Mouse (Mus musculus): ENCODE results near the gene Frmd4a. TPM values are rescaled to one million over a fixed set of nuclear protein-coding genes. Genes with fewer than 3 reads are reported as not detected.
"Not testable (repeated sequence)": the region's sequence is repeated elsewhere in the genome, so short reads cannot be mapped to it uniquely, and the experiment has no call there.

Frmd4a gene
- polyA plus RNA-seq, 1 experiment from 2014 or later = 72.7 TPM

DNA sequence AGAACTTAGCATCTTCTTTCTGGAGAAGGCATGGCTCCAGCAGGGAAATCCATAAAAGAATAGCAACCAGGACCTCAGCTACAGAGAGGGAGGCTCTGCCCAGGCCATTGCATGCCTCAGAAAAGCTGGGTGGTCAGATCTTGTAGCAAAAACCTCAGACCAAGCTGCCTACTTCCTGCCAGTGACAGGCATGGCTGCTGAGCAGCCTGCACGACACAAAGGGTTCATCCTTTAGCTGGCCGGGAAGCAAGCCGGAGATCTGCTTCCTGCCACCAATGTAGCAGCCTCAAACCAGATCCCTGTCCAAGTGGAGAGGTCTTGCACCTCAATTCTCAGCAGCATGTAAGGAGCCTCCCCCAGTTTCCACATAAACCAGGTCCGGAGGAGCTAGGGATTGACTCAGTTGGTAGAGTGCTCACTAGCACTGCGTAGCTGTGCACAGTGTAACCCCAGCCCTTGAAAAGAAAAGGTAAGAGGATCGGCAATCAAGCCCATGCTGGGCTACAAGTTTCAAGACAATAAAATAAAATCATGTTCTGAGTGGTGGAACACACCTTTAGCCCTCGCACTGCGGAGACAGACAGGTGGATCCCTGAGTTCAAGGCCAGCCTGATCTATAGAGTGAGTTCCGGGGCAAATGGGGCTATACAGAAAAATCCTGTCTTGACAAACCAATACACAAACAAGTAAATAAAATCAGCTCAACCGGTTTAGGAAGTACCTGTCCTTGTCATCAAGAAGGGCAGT lies 532.7 kb downstream of the Frmd4a start:
- no peaks in the 10 kb centered on the region for H3K9me3 ChIP-seq
- peaks cover 11% of the 10 kb centered on the region for H3K4me1 ChIP-seq
- no peak overlapping the region for H3K4me2 ChIP-seq (replicated peaks)
- no peak overlapping the region for H3K27ac ChIP-seq (replicated peaks)
- H3K4me3 ChIP-seq = no peak overlapping the region
- no peak overlapping the region for H3K9ac ChIP-seq (replicated peaks)
- 92% methylated on average over 10 of the region's 10 CpGs for WGBS
- H3K36me3 ChIP-seq = peaks cover 17% of the 10 kb centered on the region
- no peaks in the 10 kb centered on the region for H3K27me3 ChIP-seq
- no peak for ATAC-seq (replicated peaks)

DNA sequence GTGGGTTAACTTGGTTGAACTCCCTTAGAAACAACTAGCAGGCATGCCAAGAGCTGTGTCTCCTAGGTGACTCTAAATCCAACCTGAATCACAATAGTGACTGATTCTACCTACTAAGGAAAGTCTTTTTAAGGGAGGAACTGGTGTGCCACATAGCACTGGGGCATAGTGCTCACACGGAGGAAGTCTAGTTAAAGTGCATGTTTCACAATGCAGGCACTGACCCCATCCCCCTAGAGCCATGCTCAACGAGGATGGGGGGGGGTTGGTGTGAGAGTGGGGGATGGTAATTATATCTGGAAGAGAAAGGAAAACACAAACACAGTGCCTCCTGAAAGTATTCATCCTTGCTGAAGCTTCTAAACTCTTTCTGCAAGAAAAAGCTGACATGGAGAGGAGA lies 533.9 kb downstream of the Frmd4a start:
- Histone ChIP-seq H3K4me2 (replicated peaks) (no peak overlapping the region), H3K9ac (replicated peaks) (no peak overlapping the region), H3K4me1 (peaks cover 23% of the 10 kb centered on the region), H3K27ac (replicated peaks) (no peak overlapping the region), H3K4me3 (no peak overlapping the region), H3K27me3 (no peaks in the 10 kb centered on the region), H3K36me3 (peaks cover 17% of the 10 kb centered on the region), H3K9me3 (no peaks in the 10 kb centered on the region)
- ATAC-seq (replicated peaks) = no peak
- WGBS = 26% methylated on average over 2 of the region's 2 CpGs

DNA sequence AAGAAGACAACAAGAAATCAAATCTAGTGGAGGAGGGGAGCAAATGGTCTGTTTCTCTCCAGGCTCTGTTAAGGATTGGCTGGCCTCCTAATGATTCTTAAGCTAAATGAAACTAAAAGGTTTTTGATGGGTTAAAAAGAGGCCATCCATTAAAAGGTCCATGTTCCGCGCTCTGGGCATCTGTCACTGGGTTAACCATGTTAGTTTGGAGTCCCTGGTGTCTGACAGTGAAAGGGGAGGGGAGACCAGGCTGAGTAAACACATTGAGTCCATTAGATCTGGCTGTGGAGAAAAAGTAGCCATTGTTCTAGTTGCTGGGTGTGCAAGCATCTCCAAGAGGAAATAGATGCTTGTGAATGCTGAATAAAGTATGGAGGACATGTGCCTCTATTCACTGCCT lies 534.3 kb downstream of the Frmd4a start:
- Histone ChIP-seq H3K4me3 (no peak overlapping the region), H3K27me3 (no peaks in the 10 kb centered on the region), H3K27ac (replicated peaks) (no peak overlapping the region), H3K4me1 (peaks cover 26% of the 10 kb centered on the region), H3K36me3 (peaks cover 17% of the 10 kb centered on the region), H3K9ac (replicated peaks) (no peak overlapping the region), H3K9me3 (no peaks in the 10 kb centered on the region), H3K4me2 (replicated peaks) (no peak overlapping the region)
- no peak for ATAC-seq (replicated peaks)
- WGBS = 71% methylated on average over 2 of the region's 2 CpGs

DNA sequence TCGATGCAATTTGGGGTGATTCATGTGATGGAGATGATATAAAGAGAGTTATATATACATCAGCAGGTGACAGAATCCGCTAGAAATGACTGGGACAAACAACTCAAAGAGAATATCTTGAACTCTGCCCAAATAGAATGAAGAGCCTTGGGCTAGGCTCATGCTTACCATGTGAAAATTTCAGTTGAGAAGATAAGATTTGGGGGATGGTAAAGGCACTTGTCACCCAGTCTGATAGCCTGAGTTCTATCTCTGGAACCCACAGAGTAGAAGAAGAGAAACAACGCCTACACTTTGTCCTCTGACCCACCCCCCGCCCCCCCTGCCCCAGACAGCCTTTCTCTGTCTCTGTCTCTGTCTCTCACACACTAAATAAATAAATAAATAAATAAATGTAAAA lies 535.0 kb downstream of the Frmd4a start:
- H3K27ac ChIP-seq (replicated peaks) = no peak overlapping the region
- ATAC-seq (replicated peaks) = no peak
- H3K4me2 ChIP-seq (replicated peaks) = no peak overlapping the region
- H3K4me1 ChIP-seq = peaks cover 29% of the 10 kb centered on the region
- no peaks in the 10 kb centered on the region for H3K27me3 ChIP-seq
- H3K4me3 ChIP-seq = no peak overlapping the region
- peaks cover 17% of the 10 kb centered on the region for H3K36me3 ChIP-seq
- H3K9me3 ChIP-seq = no peaks in the 10 kb centered on the region
- no peak overlapping the region for H3K9ac ChIP-seq (replicated peaks)
- 94% methylated on average over 4 of the region's 4 CpGs for whole genome bisulfite sequencing

DNA sequence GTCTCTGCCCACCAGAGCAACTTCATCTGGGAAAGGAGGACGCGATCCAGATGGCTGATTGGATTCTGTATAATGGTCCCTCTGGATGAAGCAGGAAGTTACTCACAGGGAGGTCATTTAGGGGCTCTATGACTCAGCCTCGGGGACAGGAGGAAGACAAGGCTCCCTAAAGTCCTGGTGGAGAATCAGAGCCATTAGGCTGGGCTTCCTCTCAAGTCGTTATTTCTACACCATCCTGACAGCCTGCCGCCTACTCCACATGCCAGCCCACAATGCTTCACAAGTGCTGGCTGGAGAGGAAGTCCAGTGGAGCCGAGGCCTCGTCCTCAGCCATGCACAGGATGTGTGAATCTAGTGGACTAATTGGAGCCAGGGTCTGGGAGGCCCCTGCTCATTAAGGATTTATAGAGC lies 537.7 kb downstream of the Frmd4a start:
- Histone ChIP-seq H3K27ac (replicated peaks) (peak overlapping the region; percentile 93; the same call in 1 of the 2 replicates), H3K4me2 (replicated peaks) (no peak overlapping the region)
- 24% methylated on average over 7 of the region's 7 CpGs for WGBS

DNA sequence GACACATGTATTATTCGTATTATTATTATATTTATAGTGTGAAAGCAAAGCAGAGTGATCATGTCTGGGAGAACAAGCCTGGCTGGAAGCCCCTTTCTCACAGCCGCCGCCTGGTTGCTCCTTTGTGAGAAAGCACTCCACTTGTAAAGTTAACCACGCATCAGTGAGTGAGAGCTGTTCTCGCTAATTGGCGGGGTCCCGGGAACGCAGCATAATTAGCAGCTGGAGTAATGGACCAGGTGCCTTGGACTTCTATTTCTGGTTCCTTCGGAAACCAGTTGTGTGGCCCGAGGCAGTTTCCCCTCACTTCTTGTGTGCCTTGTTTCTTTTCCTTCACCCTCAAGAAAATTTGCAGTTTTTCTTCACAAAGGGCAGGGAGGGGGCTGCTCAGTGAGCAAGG lies 538.7 kb downstream of the Frmd4a start:
- H3K27ac ChIP-seq (replicated peaks) = peak overlapping the region; percentile 93

More for the DNA sequence above, 537.7 kb downstream of the Frmd4a start:
- no peaks in the 10 kb centered on the region for H3K27me3 ChIP-seq
- no peaks in the 10 kb centered on the region for H3K9me3 ChIP-seq
- no peak for ATAC-seq (replicated peaks)
- no peak overlapping the region for H3K4me3 ChIP-seq
- no peak overlapping the region for H3K9ac ChIP-seq (replicated peaks)
- H3K36me3 ChIP-seq = peaks cover 15% of the 10 kb centered on the region
- H3K4me1 ChIP-seq = peaks cover 51% of the 10 kb centered on the region

DNA sequence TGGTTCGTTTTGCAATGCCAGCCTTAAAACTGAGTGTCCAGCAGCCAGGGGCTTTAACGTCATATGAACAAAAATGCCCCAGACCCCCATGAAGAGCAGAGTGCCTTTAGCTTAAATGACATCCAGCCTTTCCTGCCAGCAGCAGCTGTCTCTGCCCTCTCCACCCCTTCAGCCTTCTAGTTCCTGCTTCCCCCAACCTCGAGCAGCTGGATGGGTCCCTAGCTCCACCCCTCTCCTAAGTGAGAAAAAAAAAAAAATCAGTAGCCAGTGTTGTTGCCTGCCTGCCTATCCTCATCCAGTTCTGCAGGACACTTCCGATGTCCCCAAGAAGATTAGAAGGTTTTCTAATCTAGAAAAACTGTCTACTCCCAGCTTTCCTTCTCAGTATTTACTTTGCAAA lies 539.5 kb downstream of the Frmd4a start:
- Histone ChIP-seq H3K27ac (replicated peaks) (peak overlapping the region; percentile 93), H3K4me1 (peaks cover 65% of the 10 kb centered on the region), H3K9ac (replicated peaks) (no peak overlapping the region), H3K4me3 (no peak overlapping the region), H3K9me3 (no peaks in the 10 kb centered on the region), H3K27me3 (no peaks in the 10 kb centered on the region), H3K4me2 (replicated peaks) (no peak overlapping the region), H3K36me3 (no peaks in the 10 kb centered on the region)
- WGBS = 15% methylated on average over 4 of the region's 4 CpGs
- ATAC-seq (replicated peaks) = no peak

More for the DNA sequence above, 538.7 kb downstream of the Frmd4a start:
- 4% methylated on average over 10 of the region's 10 CpGs for WGBS
- H3K9me3 ChIP-seq = no peaks in the 10 kb centered on the region
- no peak for ATAC-seq (replicated peaks)
- no peaks in the 10 kb centered on the region for H3K27me3 ChIP-seq
- H3K4me2 ChIP-seq (replicated peaks) = peak overlapping the region; percentile 12; the same call in 1 of the 2 replicates
- peaks cover 59% of the 10 kb centered on the region for H3K4me1 ChIP-seq
- H3K4me3 ChIP-seq = no peak overlapping the region
- H3K9ac ChIP-seq (replicated peaks) = no peak overlapping the region
- H3K36me3 ChIP-seq = peaks cover 5% of the 10 kb centered on the region

DNA sequence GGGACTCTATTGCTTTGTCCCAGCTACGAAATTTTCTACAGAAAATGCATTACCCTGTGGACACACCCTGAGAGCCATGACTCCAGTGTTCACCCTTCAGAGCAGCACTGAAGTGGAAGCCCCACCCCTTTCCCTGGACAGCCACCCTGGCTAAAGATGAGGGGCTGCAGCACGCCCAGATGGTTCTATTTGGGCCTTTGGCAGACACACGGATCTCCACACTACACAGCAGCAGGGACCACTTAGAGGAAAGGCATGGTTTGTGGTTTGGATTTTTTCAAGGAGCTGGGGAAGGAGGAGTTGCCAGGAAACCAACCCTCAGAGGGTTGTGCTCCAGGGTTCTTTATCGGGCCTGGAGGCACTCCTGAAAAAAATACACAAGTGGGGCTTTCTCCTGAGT lies 539.9 kb downstream of the Frmd4a start:
- H3K4me3 ChIP-seq = no peak overlapping the region
- H3K27me3 ChIP-seq = no peaks in the 10 kb centered on the region
- H3K9me3 ChIP-seq = no peaks in the 10 kb centered on the region
- H3K36me3 ChIP-seq = no peaks in the 10 kb centered on the region
- H3K27ac ChIP-seq (replicated peaks) = peak overlapping the region; percentile 93
- no peak overlapping the region for H3K9ac ChIP-seq (replicated peaks)
- ATAC-seq (replicated peaks) = no peak
- H3K4me1 ChIP-seq = peaks cover 66% of the 10 kb centered on the region
- no peak overlapping the region for H3K4me2 ChIP-seq (replicated peaks)
- 26% methylated on average over 4 of the region's 4 CpGs for WGBS

DNA sequence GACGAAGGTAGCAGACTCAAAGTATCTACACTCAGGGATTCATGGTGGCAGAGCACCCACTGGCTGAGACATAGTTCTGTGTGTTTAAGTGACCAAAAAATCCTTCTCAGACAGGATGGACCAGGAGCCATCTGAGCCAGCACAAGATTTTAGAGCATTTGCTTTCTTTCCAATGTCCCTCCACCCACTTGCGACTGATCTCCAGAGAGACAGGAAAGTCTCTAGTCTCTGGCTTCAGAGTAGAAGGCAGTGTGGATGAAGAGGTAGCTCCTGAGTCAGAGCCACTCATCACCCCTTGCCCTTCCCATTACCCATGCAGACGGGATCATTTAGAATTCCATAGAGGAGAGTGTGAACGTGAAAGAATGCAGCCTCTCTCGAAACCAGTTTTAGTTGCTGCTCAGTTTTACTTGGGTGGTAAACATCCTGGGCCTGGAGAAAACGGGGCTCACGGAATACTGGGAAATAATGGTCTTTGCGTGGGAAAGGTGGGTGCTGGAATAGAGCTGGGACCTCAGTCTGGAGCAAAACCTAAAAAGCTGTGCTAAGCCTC lies 541.2 kb downstream of the Frmd4a start:
- no peaks in the 10 kb centered on the region for H3K9me3 ChIP-seq
- peak overlapping the region; percentile 53 for H3K9ac ChIP-seq (replicated peaks)
- H3K4me3 ChIP-seq = peak overlapping the region; percentile 45
- 13% methylated on average over 8 of the region's 8 CpGs for WGBS
- no peaks in the 10 kb centered on the region for H3K27me3 ChIP-seq
- no peaks in the 10 kb centered on the region for H3K36me3 ChIP-seq
- ATAC-seq (replicated peaks) = no peak
- peaks cover 75% of the 10 kb centered on the region for H3K4me1 ChIP-seq
- H3K4me2 ChIP-seq (replicated peaks) = peak overlapping the region; percentile 56
- peak overlapping the region; percentile 93 for H3K27ac ChIP-seq (replicated peaks)

DNA sequence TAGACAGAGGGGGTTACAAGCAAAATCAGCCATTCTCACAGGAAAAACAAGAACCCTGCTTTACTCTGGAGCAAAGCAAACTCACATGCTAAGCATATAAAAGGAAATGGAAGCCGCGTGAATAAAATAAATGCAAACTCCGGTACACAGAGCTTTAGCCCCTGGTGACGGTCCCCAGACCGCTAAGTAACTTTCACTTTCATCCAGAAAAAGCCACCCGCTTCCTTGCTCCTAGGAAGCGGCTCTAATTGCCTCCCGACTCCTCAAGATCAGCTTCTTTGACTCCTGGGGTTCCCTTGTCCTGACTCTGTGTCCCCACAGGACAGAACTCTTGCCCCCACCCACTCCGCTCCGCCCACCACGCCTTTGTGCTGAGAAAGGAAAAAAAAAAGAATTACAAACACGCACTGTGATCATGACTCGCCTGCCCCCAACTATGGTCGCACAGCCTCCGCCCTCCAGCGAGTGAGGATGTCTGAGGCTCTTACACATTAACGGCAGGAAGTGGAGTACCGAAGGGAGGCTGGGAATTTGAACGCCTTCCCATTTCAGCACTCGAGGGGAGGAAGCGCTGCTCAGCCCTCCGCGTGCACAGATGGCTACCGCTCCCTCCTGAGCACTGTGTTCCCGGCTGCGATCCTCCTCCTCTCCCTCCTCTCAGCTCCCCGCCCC lies 541.8 kb downstream of the Frmd4a start:
- no peaks in the 10 kb centered on the region for H3K9me3 ChIP-seq
- no peaks in the 10 kb centered on the region for H3K36me3 ChIP-seq
- peaks cover 78% of the 10 kb centered on the region for H3K4me1 ChIP-seq
- peak; percentile 91 for ATAC-seq (replicated peaks)
- peak overlapping the region; percentile 56 for H3K4me2 ChIP-seq (replicated peaks)
- under 1% methylated on average over 27 of the region's 27 CpGs for WGBS
- H3K27me3 ChIP-seq = no peaks in the 10 kb centered on the region
- H3K4me3 ChIP-seq = peak overlapping the region; percentile 45
- H3K9ac ChIP-seq (replicated peaks) = peak overlapping the region; percentile 53
- peak overlapping the region; percentile 93 for H3K27ac ChIP-seq (replicated peaks)

DNA sequence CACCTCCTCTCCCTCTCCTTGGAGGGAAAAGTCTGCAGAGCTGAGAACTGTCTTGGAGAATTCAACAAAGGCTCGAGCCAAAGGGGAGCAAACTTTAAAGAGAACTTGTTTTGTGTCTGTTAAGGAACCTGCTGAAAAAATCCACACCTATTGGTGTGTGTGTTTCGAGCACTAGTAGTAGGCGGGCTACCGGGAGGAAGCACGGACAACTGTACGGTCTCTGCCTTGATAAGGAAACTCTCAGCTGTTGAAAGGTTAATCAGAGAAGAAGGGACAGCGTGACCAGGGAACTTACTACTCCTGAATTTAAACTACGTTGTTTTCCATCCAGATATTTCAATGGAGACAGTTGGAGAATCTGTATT lies 542.3 kb downstream of the Frmd4a start:
- under 1% methylated on average over 8 of the region's 8 CpGs for WGBS
- Histone ChIP-seq H3K4me2 (replicated peaks) (peak overlapping the region; percentile 56), H3K4me3 (peak overlapping the region; percentile 45), H3K36me3 (no peaks in the 10 kb centered on the region), H3K9me3 (no peaks in the 10 kb centered on the region), H3K27me3 (no peaks in the 10 kb centered on the region), H3K4me1 (peaks cover 78% of the 10 kb centered on the region), H3K27ac (replicated peaks) (peak overlapping the region; percentile 93), H3K9ac (replicated peaks) (peak overlapping the region; percentile 53)
- peak; percentile 24 for ATAC-seq (replicated peaks)

DNA sequence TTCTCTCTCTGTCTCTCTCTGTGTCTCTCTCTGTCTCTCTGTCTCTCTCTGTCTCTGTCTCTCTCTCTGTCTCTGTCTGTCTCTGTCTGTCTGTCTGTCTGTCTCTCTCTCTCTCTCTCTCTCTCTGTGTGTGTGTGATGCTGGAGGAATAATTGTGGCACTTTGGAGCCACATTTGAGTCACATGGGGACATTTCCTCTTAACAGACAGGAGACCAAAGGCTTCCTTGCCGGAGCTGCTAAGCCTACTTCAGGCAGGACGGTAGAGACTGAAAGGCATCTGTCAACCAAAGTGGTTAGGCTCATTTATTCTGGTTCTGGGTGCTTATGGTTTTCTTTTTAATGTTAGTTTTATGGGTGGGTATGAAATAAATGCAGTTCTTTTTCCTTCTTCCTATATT lies 543.0 kb downstream of the Frmd4a start:
- H3K36me3 ChIP-seq; ATAC-seq (replicated peaks); H3K27me3 ChIP-seq; H3K9me3 ChIP-seq: not testable (repeated sequence)
- Histone ChIP-seq H3K4me2 (replicated peaks) (peak overlapping the region; percentile 56), H3K4me1 (peaks cover 72% of the 10 kb centered on the region), H3K9ac (replicated peaks) (peak overlapping the region; percentile 32; the same call in 1 of the 2 replicates), H3K4me3 (peak overlapping the region; percentile 45), H3K27ac (replicated peaks) (peak overlapping the region; percentile 57)
- 7% methylated on average over 2 of the region's 2 CpGs for WGBS
